Mouse (Mus musculus) G1E (cell line): ENCODE measurements around the gene Tnnt1. TPM values are rescaled to one million over a fixed set of nuclear protein-coding genes. Genes with fewer than 3 reads are reported as not detected.
"Not testable (repeated sequence)": the region's sequence is repeated elsewhere in the genome, so short reads cannot be mapped to it uniquely, and the experiment has no call there.

Experiments
- ATAC-seq: 2 replicates; pipeline ENCODE4 v1.8.0; 2016; ENCODE audit warnings: mild to moderate bottlenecking; ENCODE audit not compliant: insufficient number of reproducible peaks, poor library complexity, low FRiP score, severe bottlenecking; ENCODE audit errors: extremely low read depth
- DNase-seq: peaks from one replicate; pipeline ENCODE4 v3.0.0; 2012; ENCODE audit warnings: low spot score
- H3K27me3 ChIP-seq: 2 replicates; pipeline ENCODE4 v1.6.1; 2012; ENCODE audit warnings: mild to moderate bottlenecking, low read length, inconsistent platforms; ENCODE audit not compliant: insufficient read depth
- H3K36me3 ChIP-seq: replicated peaks from 2 replicates; pipeline ENCODE3; 2012; ENCODE audit warnings: mild to moderate bottlenecking, inconsistent platforms
- H3K4me1 ChIP-seq: 2 replicates; pipeline ENCODE4 v1.6.1; 2012; ENCODE audit warnings: low read depth, low read length, inconsistent platforms, mixed read lengths; ENCODE audit not compliant: insufficient read depth
- H3K4me3 ChIP-seq: 2 replicates; pipeline ENCODE4 v1.5.1; 2012; ENCODE audit warnings: low read depth, mild to moderate bottlenecking, inconsistent platforms, low read length, moderate library complexity, mixed read lengths
- H3K9me3 ChIP-seq: replicated peaks from 2 replicates; pipeline ENCODE4 v1.6.1; 2012; ENCODE audit warnings: inconsistent platforms
- CTCF ChIP-seq: IDR thresholded peaks from 2 replicates; pipeline ENCODE4 v1.5.1; 2012; ENCODE audit warnings: low read depth, low read length, inconsistent platforms, mixed read lengths
- GATA1 ChIP-seq: IDR thresholded peaks from 2 replicates; pipeline ENCODE4 v1.6.1; 2012; ENCODE audit warnings: borderline replicate concordance, low read length, inconsistent platforms, mixed read lengths
- GATA2 ChIP-seq: IDR thresholded peaks from 2 replicates; pipeline ENCODE4 v1.6.1; 2012; ENCODE audit warnings: low read depth, low read length, inconsistent platforms, borderline replicate concordance
- POLR2AphosphoS5 ChIP-seq: IDR thresholded peaks from 2 replicates; pipeline ENCODE4 v1.6.1; 2012; ENCODE audit warnings: low read depth, low read length, inconsistent platforms; ENCODE audit not compliant: insufficient replicate concordance
- TAL1 ChIP-seq: conservative IDR thresholded peaks from 2 replicates; pipeline ENCODE4 v1.6.1; 2012; ENCODE audit warnings: low read depth, low read length, inconsistent platforms, mixed read lengths
- polyA plus RNA-seq: library from polyadenylated mRNA; stranded (reverse); fragments of >175 nt; gene quantifications from 2 replicates; pipeline ENCODE4 v1.2.3, GENCODE M21; 2012
- total RNA-seq, 2 experiments: library from RNA; stranded (forward) in 1 of 2; stranded (reverse) in 1 of 2; fragments of 200-1000 nt in 1 of 2; fragments of >200 nt in 1 of 2; fragmentation: Nextera tagmentation in 1 of 2; gene quantifications; 2 replicates each; pipeline ENCODE4 v1.2.3; 2014 to 2017

Tnnt1 gene
- total and polyA plus RNA-seq, 3 experiments: 0.22 TPM; not detected in 2

DNA sequence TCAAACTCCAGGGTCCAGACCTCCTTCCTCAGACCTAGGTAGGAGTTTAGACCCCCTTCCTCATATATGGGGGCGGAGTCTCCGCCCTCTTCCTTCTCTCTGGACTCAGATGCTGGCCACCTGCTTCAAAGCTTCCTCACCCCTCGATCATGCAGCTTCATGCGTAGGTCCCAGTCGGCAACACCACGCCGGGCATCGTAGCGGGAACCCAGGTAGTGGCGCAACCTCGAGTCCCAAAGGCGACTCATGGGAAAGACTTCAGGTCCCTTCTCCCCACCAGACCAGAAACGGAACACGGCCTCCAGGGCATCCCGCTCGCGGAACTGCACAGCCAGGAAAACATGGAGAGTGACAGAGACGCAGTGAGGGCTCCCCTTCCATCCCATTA, 11.1 kb upstream of the Tnnt1 start:
- DNase-seq (no peak), ATAC-seq (no peak)
- peaks cover 6% of the 10 kb centered on the region for H3K4me1 ChIP-seq
- no peaks in the 10 kb centered on the region for H3K36me3 ChIP-seq
- TF ChIP-seq GATA1 (no peak), POLR2AphosphoS5 (no peak), GATA2 (no peak)
- H3K27me3 ChIP-seq: peaks cover 23% of the 10 kb centered on the region
- no peak overlapping the region for H3K4me3 ChIP-seq
- H3K9me3 ChIP-seq: no peaks in the 10 kb centered on the region

DNA sequence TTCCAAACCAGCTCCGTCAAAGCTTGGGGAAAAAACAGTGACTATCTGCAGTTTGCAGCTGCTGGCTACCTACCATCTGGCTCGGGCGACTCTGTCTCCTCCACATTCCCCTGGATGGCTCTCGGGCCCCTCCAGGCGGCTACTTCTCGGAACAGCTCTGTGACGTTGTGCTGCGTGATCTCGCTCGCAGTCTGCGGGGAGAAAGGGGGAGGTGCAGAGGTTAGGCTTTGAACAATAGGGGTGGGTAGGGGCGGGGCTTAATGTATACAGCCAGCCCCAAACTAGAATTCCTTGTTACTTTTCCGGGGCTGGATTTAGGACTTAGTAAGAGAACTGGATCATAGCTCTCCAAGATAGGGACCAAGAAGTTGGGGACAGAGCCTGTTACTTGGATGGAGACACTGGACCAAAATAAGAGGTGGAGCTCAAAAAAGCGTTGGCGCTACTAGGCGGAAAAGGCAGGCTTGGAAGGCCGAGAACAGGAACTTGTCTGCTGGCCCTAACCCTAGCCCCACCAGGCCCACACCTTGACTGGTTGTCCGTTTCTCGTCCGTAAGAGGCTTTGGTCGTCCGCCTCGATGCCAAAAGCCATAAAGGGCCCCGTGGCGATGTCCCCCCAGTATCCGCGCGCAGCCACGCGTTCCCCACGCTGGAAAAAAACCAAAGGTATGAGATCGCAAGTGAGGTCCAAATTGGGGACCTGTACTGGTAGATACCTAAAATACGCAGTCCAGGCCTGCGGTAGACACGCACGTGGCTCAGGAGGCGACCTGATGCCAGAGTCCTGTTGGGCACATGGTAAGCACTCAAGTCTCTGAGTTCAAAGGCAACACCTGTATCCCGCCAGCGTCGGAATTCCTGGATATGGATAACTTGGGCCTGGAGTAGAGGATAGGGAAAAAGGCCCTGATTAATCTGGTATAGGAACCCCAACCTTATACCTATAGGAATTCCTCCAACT, 10.4 kb upstream of the Tnnt1 start:
- TF ChIP-seq CTCF: no peak
- TF ChIP-seq POLR2AphosphoS5: no peak
- TF ChIP-seq GATA1: no peak
- TF ChIP-seq TAL1: no peak
- TF ChIP-seq GATA2: no peak
- H3K4me1 ChIP-seq: peaks cover 6% of the 10 kb centered on the region
- H3K9me3 ChIP-seq: no peaks in the 10 kb centered on the region
- no peak overlapping the region for H3K4me3 ChIP-seq
- DNase-seq: peak; percentile 31
- H3K27me3 ChIP-seq: peaks cover 21% of the 10 kb centered on the region; the same call in 1 of the 2 replicates
- no peaks in the 10 kb centered on the region for H3K36me3 ChIP-seq
- no peak; the same call in 1 of the 2 replicates for ATAC-seq

DNA sequence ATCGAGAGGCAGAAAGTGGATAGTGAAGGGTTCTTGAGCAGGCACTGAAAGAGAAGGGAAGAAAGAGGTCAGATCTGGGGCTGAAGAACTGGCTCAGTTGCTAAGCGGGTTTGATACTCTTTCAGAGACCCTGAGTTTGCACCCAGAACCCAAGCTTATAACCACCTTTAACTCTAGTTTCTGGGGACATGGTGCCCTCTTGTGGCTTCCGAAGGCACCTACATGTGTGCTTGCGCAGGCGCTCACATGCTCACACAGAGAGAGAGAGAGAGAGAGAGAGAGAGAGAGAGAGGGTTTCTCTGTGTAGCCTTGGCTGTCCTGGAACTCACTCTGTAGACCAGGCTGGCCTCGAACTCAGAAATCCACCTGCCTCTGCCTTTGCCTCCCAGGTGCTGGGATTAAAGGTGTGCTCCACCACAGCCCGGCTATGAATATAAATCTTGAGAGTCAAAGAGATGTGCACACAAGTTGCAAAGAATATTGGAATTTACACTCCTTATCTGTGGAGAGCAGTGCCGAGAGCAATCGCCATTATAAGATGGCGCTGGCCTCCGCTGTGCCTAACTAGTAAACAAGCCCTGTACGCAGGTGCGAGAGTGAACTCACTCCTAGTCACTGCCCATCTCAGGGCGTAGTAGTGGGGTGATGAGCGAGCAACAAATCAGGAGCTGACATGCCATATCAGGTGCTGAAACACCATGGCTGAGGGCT, 8.2 kb upstream of the Tnnt1 start, which contains the start of gene Tnni3:
Gene Tnni3 (minus strand): TSS at position 18 of the 711 bp plus-strand sequence.
- peaks cover 32% of the 10 kb centered on the region for H3K27me3 ChIP-seq
- TF ChIP-seq CTCF: peak; percentile 26; the same call in 1 of the 2 replicates
- H3K36me3 ChIP-seq, DNase-seq, H3K4me3 ChIP-seq, H3K4me1 ChIP-seq, H3K9me3 ChIP-seq: not testable (repeated sequence)
- ATAC-seq: peak; percentile 15; the same call in 1 of the 2 replicates

DNA sequence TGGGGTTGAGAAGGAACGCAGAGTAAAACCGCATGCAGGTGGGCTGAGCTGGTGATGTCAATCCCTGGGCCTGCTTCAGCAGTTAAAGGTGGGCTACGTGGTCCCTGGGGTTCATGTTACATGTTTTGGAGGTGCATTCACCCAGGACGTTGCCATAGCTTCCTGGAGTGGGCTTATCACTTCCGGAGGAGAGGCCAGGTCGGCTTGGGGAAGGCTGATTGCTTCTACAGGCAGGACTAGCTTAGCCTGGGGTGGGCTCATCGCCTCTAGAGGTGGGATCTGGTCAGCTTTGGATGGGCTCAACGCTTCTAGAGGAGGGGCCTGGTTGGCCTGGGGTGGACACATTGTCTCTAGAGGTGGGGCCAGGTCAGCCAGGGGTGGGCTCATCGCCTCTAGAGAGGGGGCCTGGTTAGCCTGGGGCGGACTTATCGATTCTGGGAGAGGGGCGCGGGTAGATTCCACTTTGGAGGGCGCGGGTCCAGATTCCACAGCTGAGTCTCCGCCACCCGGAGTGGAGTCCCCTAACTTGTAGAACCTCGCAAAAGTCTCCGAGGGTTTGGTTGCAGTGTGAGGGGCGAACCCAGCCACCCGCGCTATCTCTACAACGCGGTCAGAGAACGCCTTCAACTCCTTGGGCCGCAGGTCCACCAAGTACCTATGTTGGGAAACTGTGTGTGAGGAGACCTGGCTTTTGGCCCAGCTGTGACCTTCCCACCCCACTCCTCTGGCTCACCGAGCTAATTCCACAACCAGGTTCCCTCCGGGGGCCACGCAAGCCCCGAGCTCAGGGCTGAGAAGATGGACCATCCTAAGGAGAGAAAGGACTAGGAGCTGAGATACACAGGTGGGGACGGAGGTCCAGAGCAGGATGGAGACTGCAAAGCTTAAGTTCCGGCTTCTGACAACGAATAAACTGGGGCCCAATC, 7.3 kb upstream of the Tnnt1 start:
- no peaks in the 10 kb centered on the region for H3K36me3 ChIP-seq
- peaks cover 10% of the 10 kb centered on the region for H3K4me1 ChIP-seq
- H3K27me3 ChIP-seq: peaks cover 32% of the 10 kb centered on the region
- DNase-seq: no peak
- ATAC-seq: no peak
- TF ChIP-seq GATA1 (no peak), TAL1 (no peak), POLR2AphosphoS5 (no peak), GATA2 (no peak), CTCF (no peak)
- no peaks in the 10 kb centered on the region for H3K9me3 ChIP-seq
- H3K4me3 ChIP-seq: no peak overlapping the region

DNA sequence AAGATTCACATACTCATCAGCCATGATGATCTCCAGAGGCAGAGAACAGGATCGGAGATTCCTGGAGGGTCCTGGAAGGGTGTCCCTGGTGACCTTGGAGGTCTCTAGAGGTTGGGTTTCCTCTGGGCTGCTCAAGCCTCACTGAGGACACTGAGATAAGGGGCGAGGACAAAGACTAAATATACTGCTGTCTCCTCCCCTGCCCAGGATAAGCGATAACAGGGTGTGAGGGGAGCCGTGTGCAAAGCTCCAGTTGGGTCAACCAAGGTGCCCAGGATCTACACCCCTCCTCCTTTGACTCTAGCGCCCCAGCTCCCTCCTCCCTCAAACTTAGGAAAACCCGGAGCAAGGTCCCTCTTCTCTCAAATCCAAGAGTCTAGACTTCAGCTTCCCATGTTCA, 6.1 kb upstream of the Tnnt1 start:
- H3K27me3 ChIP-seq: peaks cover 28% of the 10 kb centered on the region
- H3K4me1 ChIP-seq: peaks cover 10% of the 10 kb centered on the region
- DNase-seq: no peak
- no peaks in the 10 kb centered on the region for H3K36me3 ChIP-seq
- no peak overlapping the region for H3K4me3 ChIP-seq
- ATAC-seq: no peak
- no peaks in the 10 kb centered on the region for H3K9me3 ChIP-seq
- TF ChIP-seq GATA1 (no peak), TAL1 (no peak), CTCF (no peak), POLR2AphosphoS5 (no peak), GATA2 (no peak)
